Mouse (Mus musculus): ENCODE results near the gene Gm9913.

GRCm38 (mm10) chr2:125514391-125514790 is 9.5 kb downstream of the Gm9913 start:
- no peak for TF ChIP-seq GATA1 (IDR thresholded peaks at IDR 0.05; ENCODE audit: borderline replicate concordance, low read length)
- TF ChIP-seq FLI1 (IDR thresholded peaks at IDR 0.05; ENCODE audit: low read length) = no peak
